Mouse (Mus musculus) embryonic stem cell, embryonic (primary cell): ENCODE measurements around the gene Olfr352.

Source experiments
- CTCF ChIA-PET, 4 experiments: fragments of 300-600 bp in 2 of 4; fragments of 350-600 bp in 2 of 4; sonication (Branson Sonifier 250); formaldehyde crosslinking; loops; one replicate each; lab custom pipeline; 2022; ENCODE audit warnings: inconsistent platforms in 2 of 4; lab: Charles Lee
- POLR2A ChIA-PET, 4 experiments: fragments of 300-600 bp in 2 of 4; fragments of 350-600 bp in 2 of 4; sonication (Branson Sonifier 250); formaldehyde crosslinking; loops; one replicate each; lab custom pipeline; 2022; ENCODE audit warnings: antibody characterized with exemption in 4 of 4, inconsistent platforms in 1 of 4; lab: Charles Lee

Olfr352 gene

GRCm38 (mm10) chr2:36868160-36868559 is at the start of gene Olfr352:
Olfr352 (plus strand) TSS chr2:36868460.
- ChIA-PET POLR2A (no interaction called here), CTCF (no interaction called here)

GRCm38 (mm10) chr2:36846010-36846409 is 22.2 kb upstream of the Olfr352 start, which contains the start of gene Olfr350:
Olfr350 (plus strand) TSS chr2:36846310.
- ChIA-PET CTCF (interaction anchor here in 1 of 4 experiments (0.6 kb wide), 1 partner anchor 1909 kb away, joined by 6 read pairs; no protein-coding TSS in a partner anchor), POLR2A (interaction anchor here in 1 of 4 experiments (0.5 kb wide), 1 partner anchor 1294 kb away, joined by 4 read pairs; no protein-coding TSS in a partner anchor)

- ChIA-PET POLR2A (no interaction called here), CTCF (no interaction called here)
These were observed 5.7 kb upstream of the Olfr352 start, which contains the start of gene Olfr351 for GRCm38 (mm10) chr2:36862560-36862959. Olfr351 (minus strand) TSS chr2:36862660.

- ChIA-PET CTCF (no interaction called here), POLR2A (no interaction called here)
These were observed 24.6 kb downstream of the Olfr352 start, which contains the start of gene Olfr353 for GRCm38 (mm10) chr2:36892836-36893235. Olfr353 (minus strand) TSS chr2:36892936.

GRCm38 (mm10) chr2:36897114-36897513 is 28.9 kb downstream of the Olfr352 start:
- ChIA-PET CTCF (no interaction called here), POLR2A (no interaction called here)

- POLR2A ChIA-PET: no interaction called here
- CTCF ChIA-PET: no interaction called here
These were observed 37.1 kb downstream of the Olfr352 start, which contains the start of gene Olfr354 for GRCm38 (mm10) chr2:36905380-36905779. Olfr354 (plus strand) TSS chr2:36905680.
